Mouse (Mus musculus) E14TG2a.4 (cell line): ENCODE measurements around the gene Nop2.

Experiments used
- H3K27me3 ChIP-seq: 2 replicates; pipeline ENCODE4 v1.6.1; 2014; ENCODE audit warnings: low read length, control low read depth; ENCODE audit not compliant: insufficient read depth
- H3K36me3 ChIP-seq: 2 replicates; pipeline ENCODE4 v1.6.1; 2014; ENCODE audit warnings: low read length, control low read depth; ENCODE audit not compliant: insufficient read depth
- H3K4me1 ChIP-seq: replicated peaks from 2 replicates; pipeline ENCODE4 v1.6.1; 2014; ENCODE audit warnings: low read depth, low read length, control low read depth
- H3K4me3 ChIP-seq: replicated peaks from 2 replicates; pipeline ENCODE4 v1.5.1; 2014; ENCODE audit warnings: mild to moderate bottlenecking, low read length
- H3K9me3 ChIP-seq: 2 replicates; pipeline ENCODE4 v1.6.1; 2014; ENCODE audit warnings: low read length, control low read depth
- CTCF ChIP-seq: conservative IDR thresholded peaks from 2 replicates; pipeline ENCODE4 v1.5.1; 2014; ENCODE audit warnings: low read length
- NANOG ChIP-seq: IDR thresholded peaks from 2 replicates; pipeline ENCODE4 v1.6.1; 2014; ENCODE audit warnings: borderline replicate concordance, low read length, mixed read lengths
- POU5F1 ChIP-seq: IDR thresholded peaks from 2 replicates; pipeline ENCODE4 v1.6.1; 2014; ENCODE audit warnings: low read length, borderline replicate concordance

Nop2 gene

GRCm38 (mm10) chr6:125182133-125182532 lies 50.4 kb downstream of the Nop2 start:
- Histone ChIP-seq H3K4me1 (0 out of 2 replicates have a peak, but pooled peaks cover 13% of the 10 kb centered on the region), H3K9me3 (no peaks in the 10 kb centered on the region), H3K36me3 (peaks cover 99% of the 10 kb centered on the region), H3K27me3 (no peaks in the 10 kb centered on the region), H3K4me3 (no peak overlapping the region)
- TF ChIP-seq POU5F1 (no peak), CTCF (no peak), NANOG (no peak)

GRCm38 (mm10) chr6:125186203-125186602 lies 54.5 kb downstream of the Nop2 start:
- H3K36me3 ChIP-seq, result peaks cover 86% of the 10 kb centered on the region

GRCm38 (mm10) chr6:125190816-125191215 lies 59.1 kb downstream of the Nop2 start:
- H3K9me3 ChIP-seq, result no peaks in the 10 kb centered on the region
- TF ChIP-seq POU5F1 (no peak), CTCF (no peak), NANOG (no peak)
- peaks cover 42% of the 10 kb centered on the region for H3K4me1 ChIP-seq
- peaks cover 65% of the 10 kb centered on the region for H3K36me3 ChIP-seq
- H3K4me3 ChIP-seq, result peak overlapping the region; percentile 96
- no peaks in the 10 kb centered on the region for H3K27me3 ChIP-seq

More at GRCm38 (mm10) chr6:125186203-125186602, 54.5 kb downstream of the Nop2 start:
- TF ChIP-seq POU5F1, result no peak
- no peak for TF ChIP-seq NANOG
- no peak for TF ChIP-seq CTCF
- Histone ChIP-seq H3K9me3 (no peaks in the 10 kb centered on the region), H3K4me3 (no peak overlapping the region), H3K4me1 (peaks cover 21% of the 10 kb centered on the region), H3K27me3 (no peaks in the 10 kb centered on the region)

- Histone ChIP-seq H3K27me3 (no peaks in the 10 kb centered on the region), H3K4me3 (peak within 1 kb of the TSS; percentile 96), H3K4me1 (peaks cover 49% of the 10 kb centered on the region), H3K36me3 (peaks cover 58% of the 10 kb centered on the region), H3K9me3 (no peaks in the 10 kb centered on the region)
- no peak for TF ChIP-seq POU5F1
- TF ChIP-seq NANOG, result no peak
- no peak for TF ChIP-seq CTCF
Measured at GRCm38 (mm10) chr6:125191332-125192015, 59.8 kb downstream of the Nop2 start, which contains the start of the genes Ncapd2 and Mrpl51. Gene Ncapd2 (minus strand): TSS chr6:125191701. Gene Mrpl51 (plus strand): TSS chr6:125191801.

- H3K27me3 ChIP-seq, result no peaks in the 10 kb centered on the region
- H3K36me3 ChIP-seq, result peaks cover 51% of the 10 kb centered on the region
- H3K4me1 ChIP-seq, result peaks cover 55% of the 10 kb centered on the region
- H3K4me3 ChIP-seq, result peak overlapping the region; percentile 96
- no peak for TF ChIP-seq POU5F1
- no peaks in the 10 kb centered on the region for H3K9me3 ChIP-seq
Measured at GRCm38 (mm10) chr6:125192016-125192714, 60.5 kb downstream of the Nop2 start.

GRCm38 (mm10) chr6:125192841-125193240 lies 61.1 kb downstream of the Nop2 start:
- H3K4me1 ChIP-seq, result peaks cover 62% of the 10 kb centered on the region
- peaks cover 45% of the 10 kb centered on the region for H3K36me3 ChIP-seq
- TF ChIP-seq NANOG (no peak), CTCF (no peak), POU5F1 (no peak)
- H3K4me3 ChIP-seq, result peak overlapping the region; percentile 96
- no peaks in the 10 kb centered on the region for H3K9me3 ChIP-seq
- H3K27me3 ChIP-seq, result no peaks in the 10 kb centered on the region

GRCm38 (mm10) chr6:125193390-125193789 lies 61.7 kb downstream of the Nop2 start:
- peak overlapping the region; percentile 96 for H3K4me3 ChIP-seq

More at GRCm38 (mm10) chr6:125193390-125193789, 61.7 kb downstream of the Nop2 start:
- H3K4me1 ChIP-seq, result peaks cover 67% of the 10 kb centered on the region
- H3K36me3 ChIP-seq, result peaks cover 39% of the 10 kb centered on the region
- TF ChIP-seq POU5F1 (no peak), NANOG (no peak), CTCF (no peak)
- no peaks in the 10 kb centered on the region for H3K9me3 ChIP-seq
- no peaks in the 10 kb centered on the region for H3K27me3 ChIP-seq
